Mouse (Mus musculus) brain, embryonic 14.5 days (tissue): Measurements from ENCODE around the gene Hsd17b13.

Experiments used
- CTCF ChIP-seq: fragments of 200-500 bp; IDR thresholded peaks from 2 replicates; pipeline ENCODE4 v1.5.1; 2012; ENCODE audit warnings: inconsistent platforms, mild to moderate bottlenecking, moderate library complexity, borderline replicate concordance; ENCODE audit not compliant: insufficient read depth, insufficient read length; ENCODE audit errors: extremely low read depth
- POLR2A ChIP-seq: fragments of 200-500 bp; IDR thresholded peaks from 2 replicates; pipeline ENCODE4 v1.6.1; 2012; ENCODE audit warnings: mild to moderate bottlenecking, inconsistent platforms, borderline replicate concordance; ENCODE audit not compliant: poor library complexity, insufficient read depth, insufficient read length, severe bottlenecking; ENCODE audit errors: extremely low read depth

- no peak for TF ChIP-seq CTCF
- TF ChIP-seq POLR2A: no peak
Observed at GRCm38 (mm10) chr5:103977297-103977696, at the start of gene Hsd17b13.
